Mouse (Mus musculus) myocyte (in vitro differentiated cells): ENCODE measurements around the gene Anapc7. TPM values are rescaled to one million over a fixed set of nuclear protein-coding genes. Genes with fewer than 3 reads are reported as not detected.

ENCODE experiments used
- H3K27me3 ChIP-seq: one replicate; pipeline ENCODE4 v1.6.1; 2011; ENCODE audit not compliant: control insufficient read depth, insufficient read depth, insufficient read length
- H3K36me3 ChIP-seq: one replicate; pipeline ENCODE4 v1.6.1; 2011; ENCODE audit not compliant: control insufficient read depth, insufficient read depth
- H3K4me2 ChIP-seq: one replicate; pipeline ENCODE4 v1.6.1; 2011; ENCODE audit warnings: low read depth, control low read depth
- H3K4me3 ChIP-seq: one replicate; pipeline ENCODE4 v1.5.1; 2011; ENCODE audit warnings: mild to moderate bottlenecking, control low read depth, moderate library complexity
- H3K79me2 ChIP-seq: one replicate; pipeline ENCODE4 v1.6.1; 2011; ENCODE audit not compliant: control insufficient read depth, insufficient read depth
- H3ac ChIP-seq: one replicate; pipeline ENCODE4 v1.6.1; 2011; ENCODE audit not compliant: control insufficient read depth, insufficient read length
- CEBPB ChIP-seq: IDR thresholded peaks from 2 replicates; pipeline ENCODE4 v1.6.1; 2011; ENCODE audit warnings: mild to moderate bottlenecking, moderate library complexity; ENCODE audit not compliant: poor library complexity, insufficient read depth, severe bottlenecking
- E2F4 ChIP-seq: IDR thresholded peaks from one replicate; pipeline ENCODE4 v1.6.1; 2011; ENCODE audit warnings: mild to moderate bottlenecking, control low read depth, moderate library complexity; ENCODE audit not compliant: insufficient read depth
- MAX ChIP-seq: IDR thresholded peaks from one replicate; pipeline ENCODE4 v1.6.1; 2011; ENCODE audit warnings: low read depth, mild to moderate bottlenecking, control low read depth
- MYOD1 ChIP-seq, 3 experiments: IDR thresholded peaks; one replicate each; pipeline ENCODE4 v1.6.1; 2011; ENCODE audit warnings: control low read depth in 2 of 3, low read depth in 2 of 3, mild to moderate bottlenecking in 2 of 3, moderate library complexity in 1 of 3; ENCODE audit not compliant: insufficient read length in 2 of 3, control insufficient read depth in 1 of 3
- MYOG ChIP-seq, 3 experiments: IDR thresholded peaks; one replicate each; pipeline ENCODE4 v1.6.1; 2011; ENCODE audit warnings: control low read depth in 2 of 3, low read depth in 2 of 3, mild to moderate bottlenecking in 2 of 3; ENCODE audit not compliant: insufficient read length in 2 of 3, control insufficient read depth in 1 of 3, insufficient read depth in 1 of 3
- POLR2A ChIP-seq: IDR thresholded peaks from one replicate; pipeline ENCODE4 v1.6.1; 2011; ENCODE audit warnings: low read depth, mild to moderate bottlenecking, control low read depth, moderate library complexity; ENCODE audit not compliant: insufficient read length
- POLR2AphosphoS2 ChIP-seq: IDR thresholded peaks from one replicate; pipeline ENCODE4 v1.6.1; 2011; ENCODE audit warnings: low read depth, control low read depth; ENCODE audit not compliant: insufficient read length
- REST ChIP-seq: IDR thresholded peaks from one replicate; pipeline ENCODE4 v1.6.1; 2011; ENCODE audit warnings: mild to moderate bottlenecking, control low read depth, moderate library complexity; ENCODE audit not compliant: insufficient read depth, insufficient read length
- SRF ChIP-seq: IDR thresholded peaks from one replicate; pipeline ENCODE4 v1.6.1; 2011; ENCODE audit warnings: low read depth; ENCODE audit not compliant: control insufficient read depth, insufficient read length
- TCF12 ChIP-seq: IDR thresholded peaks from one replicate; pipeline ENCODE4 v1.6.1; 2011; ENCODE audit warnings: mild to moderate bottlenecking, control low read depth; ENCODE audit not compliant: poor library complexity, insufficient read depth, severe bottlenecking
- TCF3 ChIP-seq: IDR thresholded peaks from one replicate; pipeline ENCODE4 v1.6.1; 2011; ENCODE audit warnings: low read depth, control low read depth; ENCODE audit not compliant: insufficient read length
- USF1 ChIP-seq: IDR thresholded peaks from one replicate; pipeline ENCODE4 v1.6.1; 2011; ENCODE audit warnings: low read depth, mild to moderate bottlenecking, control low read depth, moderate library complexity
- polyA plus RNA-seq: library from polyadenylated mRNA; unstranded; fragments of >200 nt; fragmentation: generic; extraction: Trizol; gene quantifications from one replicate; pipeline ENCODE4 v1.2.1, GENCODE M21; 2012; ENCODE audit warnings: missing spikeins

The Anapc7 gene
- polyA plus RNA-seq, 1 experiment = 62.7 TPM

GRCm38 (mm10) chr5:122447857-122448256, 26.4 kb downstream of the Anapc7 start:
- no peaks in the 10 kb centered on the region for H3K79me2 ChIP-seq
- H3K4me2 ChIP-seq = no peak overlapping the region
- peak in 1 of 3 experiments; percentile 44 for TF ChIP-seq MYOD1 (IDR thresholded peaks at IDR 0.05; ENCODE audit: control insufficient read depth in 1 of 3, insufficient read length in 2 of 3, low read depth in 2 of 3)
- no peak for TF ChIP-seq CEBPB
- TF ChIP-seq SRF = no peak
- peak; percentile 12 for TF ChIP-seq USF1
- TF ChIP-seq POLR2AphosphoS2 = peak; percentile 38
- TF ChIP-seq REST = no peak
- TF ChIP-seq MYOG (IDR thresholded peaks at IDR 0.05; ENCODE audit: control insufficient read depth in 1 of 3, insufficient read depth in 1 of 3, insufficient read length in 2 of 3, low read depth in 2 of 3) = peak in 2 of 3 experiments; percentile 18 to 51
- H3K27me3 ChIP-seq = no peaks in the 10 kb centered on the region
- H3ac ChIP-seq = no peak overlapping the region
- no peak overlapping the region for H3K4me3 ChIP-seq
- peaks cover 14% of the 10 kb centered on the region for H3K36me3 ChIP-seq

GRCm38 (mm10) chr5:122448869-122449268, 27.4 kb downstream of the Anapc7 start:
- peaks cover 19% of the 10 kb centered on the region for H3K36me3 ChIP-seq
- H3K27me3 ChIP-seq = no peaks in the 10 kb centered on the region
- H3K79me2 ChIP-seq = no peaks in the 10 kb centered on the region
- no peak overlapping the region for H3K4me3 ChIP-seq
- H3K4me2 ChIP-seq = no peak overlapping the region
- TF ChIP-seq E2F4 (no peak), POLR2AphosphoS2 (no peak), SRF (no peak), MAX (no peak), CEBPB (no peak), POLR2A (peak; percentile 18), MYOG (IDR thresholded peaks at IDR 0.05; ENCODE audit: control insufficient read depth in 1 of 3, insufficient read depth in 1 of 3, insufficient read length in 2 of 3, low read depth in 2 of 3) (no peak)
- no peak overlapping the region for H3ac ChIP-seq

GRCm38 (mm10) chr5:122449946-122450345, 28.5 kb downstream of the Anapc7 start:
- no peaks in the 10 kb centered on the region for H3K27me3 ChIP-seq
- H3ac ChIP-seq = no peak overlapping the region
- no peak overlapping the region for H3K4me3 ChIP-seq
- H3K79me2 ChIP-seq = no peaks in the 10 kb centered on the region
- H3K36me3 ChIP-seq = peaks cover 18% of the 10 kb centered on the region
- no peak overlapping the region for H3K4me2 ChIP-seq
- TF ChIP-seq POLR2A (peak; percentile 21), TCF3 (no peak), CEBPB (no peak), USF1 (no peak), E2F4 (no peak), MAX (no peak), POLR2AphosphoS2 (peak; percentile 88)

DNA sequence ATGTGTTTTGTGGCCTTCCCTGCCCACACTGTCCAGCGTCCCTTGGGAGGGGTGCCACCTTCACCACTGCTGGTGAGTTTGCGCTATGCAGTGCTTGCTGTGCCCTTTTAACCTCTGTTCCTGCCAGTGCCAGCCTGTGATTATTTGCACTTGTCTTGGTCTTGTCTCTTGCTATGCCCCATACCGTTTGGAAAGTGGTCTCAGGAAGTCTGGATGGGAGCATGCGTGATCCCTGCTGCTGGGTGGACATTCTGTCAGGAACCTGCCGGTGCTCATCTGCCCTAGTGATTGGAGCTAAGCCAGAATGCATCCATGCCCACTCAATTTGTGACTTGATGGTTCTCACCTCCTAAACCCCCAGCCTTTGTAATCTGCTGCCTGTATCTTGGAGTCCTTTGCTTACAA, 29.4 kb downstream of the Anapc7 start:
- Histone ChIP-seq H3K4me2 (no peak overlapping the region), H3K27me3 (no peaks in the 10 kb centered on the region), H3ac (no peak overlapping the region), H3K36me3 (peaks cover 27% of the 10 kb centered on the region), H3K4me3 (no peak overlapping the region), H3K79me2 (no peaks in the 10 kb centered on the region)
- TF ChIP-seq E2F4 (no peak), POLR2AphosphoS2 (peak; percentile 95), POLR2A (peak; percentile 60), REST (no peak), MYOG (IDR thresholded peaks at IDR 0.05; ENCODE audit: control insufficient read depth in 1 of 3, insufficient read depth in 1 of 3, insufficient read length in 2 of 3, low read depth in 2 of 3) (no peak), MYOD1 (IDR thresholded peaks at IDR 0.05; ENCODE audit: control insufficient read depth in 1 of 3, insufficient read length in 2 of 3, low read depth in 2 of 3) (no peak)

DNA sequence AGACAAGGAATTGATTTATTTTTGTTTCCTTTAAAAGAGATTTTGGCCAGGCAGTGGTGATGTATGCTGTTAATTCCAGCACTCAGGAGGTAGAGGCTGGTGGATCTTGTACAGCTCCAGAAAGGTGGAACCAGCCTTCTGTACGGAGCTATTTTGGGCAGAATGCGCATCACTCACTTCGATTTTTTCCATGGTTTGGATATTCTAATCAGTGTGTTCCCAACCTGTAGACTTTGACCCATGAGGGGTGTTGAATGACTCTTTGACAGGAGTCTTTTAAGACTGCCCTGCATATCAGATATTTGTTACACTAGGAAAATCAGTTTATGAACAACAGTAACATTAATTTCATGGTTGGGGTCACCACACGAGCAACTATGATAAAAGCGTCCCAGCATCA, 29.8 kb downstream of the Anapc7 start:
- Histone ChIP-seq H3K79me2 (no peaks in the 10 kb centered on the region), H3K4me2 (no peak overlapping the region), H3ac (no peak overlapping the region), H3K36me3 (peaks cover 31% of the 10 kb centered on the region), H3K4me3 (no peak overlapping the region), H3K27me3 (no peaks in the 10 kb centered on the region)
- no peak for TF ChIP-seq MYOG (IDR thresholded peaks at IDR 0.05; ENCODE audit: control insufficient read depth in 1 of 3, insufficient read depth in 1 of 3, insufficient read length in 2 of 3, low read depth in 2 of 3)
- no peak for TF ChIP-seq E2F4
- TF ChIP-seq POLR2AphosphoS2 = no peak
- no peak for TF ChIP-seq REST
- TF ChIP-seq TCF12 = no peak
- TF ChIP-seq SRF = no peak
- TF ChIP-seq CEBPB = no peak
- TF ChIP-seq USF1 = no peak
- no peak for TF ChIP-seq TCF3
- TF ChIP-seq MAX = no peak
- no peak for TF ChIP-seq MYOD1 (IDR thresholded peaks at IDR 0.05; ENCODE audit: control insufficient read depth in 1 of 3, insufficient read length in 2 of 3, low read depth in 2 of 3)
- TF ChIP-seq POLR2A = no peak
